Mouse (Mus musculus) kidney, adult 2 months (tissue): ENCODE data around the gene Tspan4. TPM values are rescaled to one million over a fixed set of nuclear protein-coding genes. Genes with fewer than 3 reads are reported as not detected.
"Not testable (repeated sequence)": the region's sequence is repeated elsewhere in the genome, so short reads cannot be mapped to it uniquely, and the experiment has no call there.

Experiments
- DNase-seq: peaks from one replicate; pipeline ENCODE4 v3.0.0; 2021
- H3K27ac ChIP-seq: fragments of 200-500 bp; 2 replicates; pipeline ENCODE4 v1.5.1; 2012; ENCODE audit warnings: low read depth, low read length, control low read depth, inconsistent platforms; ENCODE audit not compliant: insufficient read depth
- H3K27me3 ChIP-seq: fragments of 200-500 bp; replicated peaks from 2 replicates; pipeline ENCODE4 v1.6.1; 2012; ENCODE audit warnings: mild to moderate bottlenecking, moderate library complexity, low read length, inconsistent platforms; ENCODE audit not compliant: control insufficient read depth, insufficient read depth
- H3K36me3 ChIP-seq: fragments of 200-500 bp; 2 replicates; pipeline ENCODE4 v1.6.1; 2012; ENCODE audit warnings: mild to moderate bottlenecking, moderate library complexity, low read length, inconsistent platforms; ENCODE audit not compliant: control insufficient read depth, insufficient read depth
- H3K4me1 ChIP-seq: fragments of 200-500 bp; 2 replicates; pipeline ENCODE4 v1.6.1; 2011; ENCODE audit warnings: low read length; ENCODE audit not compliant: control insufficient read depth, insufficient read depth
- H3K4me3 ChIP-seq: fragments of 200-500 bp; 2 replicates; pipeline ENCODE4 v1.5.1; 2011; ENCODE audit warnings: mild to moderate bottlenecking, low read depth, low read length, control low read depth; ENCODE audit not compliant: insufficient read depth
- CTCF ChIP-seq: fragments of 200-500 bp; conservative IDR thresholded peaks from 2 replicates; pipeline ENCODE4 v1.5.1; 2011; ENCODE audit warnings: low read depth, mild to moderate bottlenecking, control low read depth, low read length, moderate library complexity, mixed read lengths; ENCODE audit not compliant: insufficient read depth, insufficient read length
- POLR2A ChIP-seq: fragments of 200-500 bp; IDR thresholded peaks from one replicate; pipeline ENCODE4 v1.6.1; 2011; ENCODE audit warnings: low read depth, low read length, control low read depth
- WGBS: fragments of 180-500 bp; shearing (Covaris S2); methylation state at CpG from one replicate; pipeline ENCODE4 v1.1.7; 2018; 5-methylcytosine and 5-hydroxymethylcytosine counted together
- polyA plus RNA-seq: library from polyadenylated mRNA; depleted of rRNA; stranded (reverse); fragments of >200 nt; gene quantifications from 2 replicates; pipeline ENCODE4 v1.2.3, GENCODE M21; 2012

Tspan4 gene
- polyA plus RNA-seq, 1 experiment: 143 TPM

GRCm38 (mm10) chr7:141440613-141441012 is 34.4 kb upstream of the Tspan4 start:
- TF ChIP-seq CTCF (peak; percentile 81), POLR2A (no peak)
- Histone ChIP-seq H3K27me3 (no peaks in the 10 kb centered on the region), H3K4me3 (no peak overlapping the region), H3K27ac (no peak overlapping the region), H3K36me3 (no peaks in the 10 kb centered on the region), H3K4me1 (peaks cover 23% of the 10 kb centered on the region)
- WGBS: 23% methylated on average over 6 of the region's 6 CpGs
- DNase-seq: peak; percentile 76

- DNase-seq: no peak
- no peak overlapping the region for H3K4me3 ChIP-seq
- no peak for TF ChIP-seq CTCF
- TF ChIP-seq POLR2A: no peak
- WGBS: 95% methylated on average over 9 of the region's 9 CpGs
- no peaks in the 10 kb centered on the region for H3K36me3 ChIP-seq
- peaks cover 15% of the 10 kb centered on the region for H3K4me1 ChIP-seq
- no peak overlapping the region for H3K27ac ChIP-seq
- H3K27me3 ChIP-seq: no peaks in the 10 kb centered on the region
These were observed 33.6 kb upstream of the Tspan4 start for GRCm38 (mm10) chr7:141441460-141441859.

- no peaks in the 10 kb centered on the region for H3K27me3 ChIP-seq
- H3K27ac ChIP-seq: no peak overlapping the region
- H3K4me3 ChIP-seq: no peak overlapping the region
- TF ChIP-seq CTCF (no peak), POLR2A (no peak)
- WGBS: 92% methylated on average over 13 of the region's 13 CpGs
- peaks cover 11% of the 10 kb centered on the region for H3K4me1 ChIP-seq
- no peak for DNase-seq
- H3K36me3 ChIP-seq: no peaks in the 10 kb centered on the region
These were observed 32.8 kb upstream of the Tspan4 start for GRCm38 (mm10) chr7:141442199-141442598.

- peak; percentile 50 for DNase-seq
- H3K27me3 ChIP-seq: no peaks in the 10 kb centered on the region
These were observed 31.8 kb upstream of the Tspan4 start for GRCm38 (mm10) chr7:141443081-141443821.

GRCm38 (mm10) chr7:141443828-141444237 is 31.2 kb upstream of the Tspan4 start, which contains the start of gene Pidd1:
Gene Pidd1, minus strand, starts transcription at chr7:141444025.
- Histone ChIP-seq H3K4me1 (peaks cover 15% of the 10 kb centered on the region), H3K4me3 (peak within 1 kb of the TSS; percentile 52), H3K27me3 (no peaks in the 10 kb centered on the region), H3K36me3 (peaks cover 2% of the 10 kb centered on the region; the same call in 1 of the 2 replicates), H3K27ac (0 out of 2 replicates have a peak within 1 kb of the TSS, but pooled peaks have one; percentile 41)
- TF ChIP-seq POLR2A: no peak
- peak; percentile 80 for DNase-seq
- under 1% methylated on average over 25 of the region's 25 CpGs for WGBS

More at GRCm38 (mm10) chr7:141443081-141443821, 31.8 kb upstream of the Tspan4 start:
- peak overlapping the region; percentile 52 for H3K4me3 ChIP-seq
- no peaks in the 10 kb centered on the region for H3K36me3 ChIP-seq
- 14% methylated on average over 12 of the region's 12 CpGs for WGBS
- no peak overlapping the region for H3K27ac ChIP-seq
- TF ChIP-seq CTCF (no peak), POLR2A (no peak)
- peaks cover 11% of the 10 kb centered on the region for H3K4me1 ChIP-seq

GRCm38 (mm10) chr7:141446374-141446773 is 28.7 kb upstream of the Tspan4 start:
- peaks cover 10% of the 10 kb centered on the region for H3K4me1 ChIP-seq
- not testable (repeated sequence) for H3K36me3 ChIP-seq, H3K27me3 ChIP-seq, H3K4me3 ChIP-seq, DNase-seq, H3K27ac ChIP-seq
- 68% methylated on average over 3 of the region's 3 CpGs for WGBS

- H3K4me3 ChIP-seq: peak within 1 kb of the TSS; percentile 78
- H3K36me3 ChIP-seq: peaks cover 2% of the 10 kb centered on the region; the same call in 1 of the 2 replicates
- H3K27me3 ChIP-seq: no peaks in the 10 kb centered on the region
- peak; percentile 91 for TF ChIP-seq POLR2A
- TF ChIP-seq CTCF: no peak
- H3K27ac ChIP-seq: peak within 1 kb of the TSS; percentile 99
- under 1% methylated on average over 63 of the region's 63 CpGs for WGBS
- DNase-seq: peak; percentile 96
- H3K4me1 ChIP-seq: peaks cover 10% of the 10 kb centered on the region
These were observed 27.7 kb upstream of the Tspan4 start, which contains the start of gene Rplp2 for GRCm38 (mm10) chr7:141447110-141447991. Gene Rplp2, plus strand, starts transcription at chr7:141447370.
